Mouse (Mus musculus) embryonic facial prominence, embryonic 14.5 days (tissue): ENCODE measurements around the gene Aagab. TPM values are rescaled to one million over a fixed set of nuclear protein-coding genes. Genes with fewer than 3 reads are reported as not detected.

ENCODE experiments used
- ATAC-seq: fragments of 200-750 bp; cut with Nextera tagmentation; 2 replicates; pipeline ENCODE4 v1.8.0; 2017; ENCODE audit warnings: low read depth, moderate number of reproducible peaks, moderate TSS enrichment
- DNase-seq: peaks from one replicate; pipeline ENCODE4 v3.0.0-alpha.2; 2015; ENCODE audit warnings: low spot score
- H3K27ac ChIP-seq: fragments of 300-500 bp; sonication (generic); replicated peaks from 2 replicates; pipeline ENCODE4 v1.5.1; 2014; ENCODE audit warnings: low read depth, mild to moderate bottlenecking, low read length, moderate library complexity
- H3K27me3 ChIP-seq: fragments of 300-500 bp; sonication (generic); replicated peaks from 2 replicates; pipeline ENCODE4 v1.6.1; 2014; ENCODE audit warnings: low read length; ENCODE audit not compliant: control insufficient read depth, insufficient read depth
- H3K36me3 ChIP-seq: fragments of 300-500 bp; sonication (generic); 2 replicates; pipeline ENCODE4 v1.6.1; 2014; ENCODE audit warnings: low read length, mixed read lengths; ENCODE audit not compliant: control insufficient read depth, insufficient read depth
- H3K4me1 ChIP-seq: fragments of 300-500 bp; sonication (generic); 2 replicates; pipeline ENCODE4 v1.6.1; 2014; ENCODE audit warnings: antibody characterized with exemption, low read length; ENCODE audit not compliant: control insufficient read depth, insufficient read depth
- H3K4me2 ChIP-seq: fragments of 300-500 bp; sonication (generic); 2 replicates; pipeline ENCODE4 v1.6.1; 2014; ENCODE audit warnings: low read depth, mild to moderate bottlenecking, low read length, moderate library complexity, mixed read lengths
- H3K4me3 ChIP-seq: fragments of 300-500 bp; sonication (generic); 2 replicates; pipeline ENCODE4 v1.5.1; 2014; ENCODE audit warnings: low read depth, mild to moderate bottlenecking, low read length
- H3K9ac ChIP-seq: fragments of 300-500 bp; sonication (generic); 2 replicates; pipeline ENCODE4 v1.6.1; 2014; ENCODE audit warnings: low read depth, mild to moderate bottlenecking, low read length, moderate library complexity, mixed read lengths
- H3K9me3 ChIP-seq: fragments of 300-500 bp; sonication (generic); 2 replicates; pipeline ENCODE4 v1.6.1; 2016; ENCODE audit warnings: low read length; ENCODE audit not compliant: control insufficient read depth
- WGBS: fragments of 180-500 bp; shearing (Covaris S2); extraction: QIAGEN DNeasy Blood & Tissue Kit; methylation state at CpG from one replicate; pipeline ENCODE4 v1.1.7; 2014; 5-methylcytosine and 5-hydroxymethylcytosine counted together
- polyA plus RNA-seq: library from polyadenylated mRNA; unstranded; fragments of >200 nt; fragmentation: Nextera tagmentation; extraction: Ambion mirVana; gene quantifications from 2 replicates; pipeline ENCODE4 v1.2.1, GENCODE M21; 2014

The Aagab gene
- polyA plus RNA-seq, 1 experiment from 2014 or later = 26.2 TPM

- H3K36me3 ChIP-seq = no peaks in the 10 kb centered on the region
- H3K4me1 ChIP-seq = peaks cover 11% of the 10 kb centered on the region
- H3K4me3 ChIP-seq = no peak overlapping the region
- no peak for ATAC-seq
- no peak overlapping the region for H3K9ac ChIP-seq
- 10% methylated on average over 8 of the region's 8 CpGs for WGBS
- H3K27ac ChIP-seq = no peak overlapping the region
- H3K27me3 ChIP-seq = 0 out of 2 replicates have a peak, but pooled peaks cover 4% of the 10 kb centered on the region
- DNase-seq = peak; percentile 89
- H3K9me3 ChIP-seq = no peaks in the 10 kb centered on the region
- H3K4me2 ChIP-seq = peak overlapping the region; percentile 19; the same call in 1 of the 2 replicates
Observed at GRCm38 (mm10) chr9:63568808-63569207, 33.7 kb upstream of the Aagab start.

GRCm38 (mm10) chr9:63571895-63572294 is 30.6 kb upstream of the Aagab start:
- ATAC-seq (no peak), DNase-seq (no peak)
- Histone ChIP-seq H3K4me3 (no peak overlapping the region), H3K4me2 (no peak overlapping the region), H3K27me3 (0 out of 2 replicates have a peak, but pooled peaks cover 4% of the 10 kb centered on the region), H3K27ac (no peak overlapping the region), H3K9ac (no peak overlapping the region), H3K36me3 (no peaks in the 10 kb centered on the region), H3K4me1 (peaks cover 11% of the 10 kb centered on the region), H3K9me3 (no peaks in the 10 kb centered on the region)
- 23% methylated on average over 6 of the region's 6 CpGs for WGBS

GRCm38 (mm10) chr9:63572874-63573273 is 29.6 kb upstream of the Aagab start:
- no peaks in the 10 kb centered on the region for H3K36me3 ChIP-seq
- no peak overlapping the region for H3K4me3 ChIP-seq
- no peak overlapping the region for H3K27ac ChIP-seq
- no peak overlapping the region for H3K4me2 ChIP-seq
- WGBS = 68% methylated on average over 7 of the region's 7 CpGs
- 0 out of 2 replicates have a peak, but pooled peaks cover 4% of the 10 kb centered on the region for H3K27me3 ChIP-seq
- peaks cover 11% of the 10 kb centered on the region for H3K4me1 ChIP-seq
- ATAC-seq = no peak
- H3K9me3 ChIP-seq = no peaks in the 10 kb centered on the region
- no peak overlapping the region for H3K9ac ChIP-seq
- no peak for DNase-seq

- H3K4me1 ChIP-seq = no peaks in the 10 kb centered on the region
- ATAC-seq (no peak), DNase-seq (no peak)
- no peak overlapping the region for H3K4me2 ChIP-seq
- no peaks in the 10 kb centered on the region for H3K36me3 ChIP-seq
- no peak overlapping the region for H3K27ac ChIP-seq
- H3K9me3 ChIP-seq = no peaks in the 10 kb centered on the region
- no peak overlapping the region for H3K9ac ChIP-seq
- 86% methylated on average over 3 of the region's 3 CpGs for WGBS
- H3K4me3 ChIP-seq = no peak overlapping the region
- no peaks in the 10 kb centered on the region for H3K27me3 ChIP-seq
Observed at GRCm38 (mm10) chr9:63577469-63577868, 25.0 kb upstream of the Aagab start.

GRCm38 (mm10) chr9:63579644-63580043 is 22.8 kb upstream of the Aagab start:
- no peak overlapping the region for H3K27ac ChIP-seq
- no peaks in the 10 kb centered on the region for H3K27me3 ChIP-seq
- no peaks in the 10 kb centered on the region for H3K4me1 ChIP-seq
- ATAC-seq = no peak; the same call in 1 of the 2 replicates
- H3K4me3 ChIP-seq = no peak overlapping the region
- H3K9ac ChIP-seq = no peak overlapping the region
- H3K9me3 ChIP-seq = no peaks in the 10 kb centered on the region
- 77% methylated on average over 5 of the region's 5 CpGs for WGBS
- H3K4me2 ChIP-seq = no peak overlapping the region
- H3K36me3 ChIP-seq = no peaks in the 10 kb centered on the region
- DNase-seq = peak; percentile 41

- no peak overlapping the region for H3K4me2 ChIP-seq
- no peak overlapping the region for H3K9ac ChIP-seq
- no peaks in the 10 kb centered on the region for H3K9me3 ChIP-seq
- H3K36me3 ChIP-seq = no peaks in the 10 kb centered on the region
- H3K4me3 ChIP-seq = no peak overlapping the region
- ATAC-seq (no peak), DNase-seq (no peak)
- 44% methylated on average over 2 of the region's 2 CpGs for WGBS
- no peaks in the 10 kb centered on the region for H3K27me3 ChIP-seq
- H3K4me1 ChIP-seq = no peaks in the 10 kb centered on the region
- H3K27ac ChIP-seq = no peak overlapping the region
Observed at GRCm38 (mm10) chr9:63580046-63580445, 22.4 kb upstream of the Aagab start.

GRCm38 (mm10) chr9:63581778-63582177 is 20.7 kb upstream of the Aagab start:
- Histone ChIP-seq H3K4me2 (no peak overlapping the region), H3K4me1 (no peaks in the 10 kb centered on the region), H3K4me3 (no peak overlapping the region), H3K9ac (no peak overlapping the region), H3K9me3 (peaks cover 10% of the 10 kb centered on the region), H3K27me3 (no peaks in the 10 kb centered on the region), H3K36me3 (no peaks in the 10 kb centered on the region), H3K27ac (no peak overlapping the region)
- WGBS = 82% methylated on average over 4 of the region's 4 CpGs
- no peak for DNase-seq
- no peak for ATAC-seq

- Histone ChIP-seq H3K4me2 (no peak overlapping the region), H3K27ac (no peak overlapping the region), H3K4me1 (no peaks in the 10 kb centered on the region), H3K36me3 (no peaks in the 10 kb centered on the region), H3K9me3 (peaks cover 20% of the 10 kb centered on the region), H3K27me3 (no peaks in the 10 kb centered on the region), H3K4me3 (no peak overlapping the region), H3K9ac (no peak overlapping the region)
- ATAC-seq (no peak), DNase-seq (no peak)
- 91% methylated on average over 6 of the region's 6 CpGs for WGBS
Observed at GRCm38 (mm10) chr9:63585251-63585650, 17.2 kb upstream of the Aagab start.

GRCm38 (mm10) chr9:63589209-63589608 is 13.3 kb upstream of the Aagab start:
- peaks cover 20% of the 10 kb centered on the region for H3K9me3 ChIP-seq
- no peaks in the 10 kb centered on the region for H3K27me3 ChIP-seq
- DNase-seq = no peak
- H3K27ac ChIP-seq = no peak overlapping the region
- no peak overlapping the region for H3K4me3 ChIP-seq
- H3K9ac ChIP-seq = no peak overlapping the region
- no peaks in the 10 kb centered on the region for H3K36me3 ChIP-seq
- H3K4me2 ChIP-seq = no peak overlapping the region
- ATAC-seq = no peak
- H3K4me1 ChIP-seq = no peaks in the 10 kb centered on the region
- 71% methylated on average over 6 of the region's 6 CpGs for WGBS
